Mouse (Mus musculus) CH12.LX (cell line): Measurements from ENCODE around the gene Psmb8.

Source experiments
- BHLHE40 ChIP-seq: IDR thresholded peaks from 2 replicates; pipeline ENCODE4 v1.6.1; 2011; ENCODE audit warnings: mild to moderate bottlenecking, low read depth, low read length, improper control_type of control experiment
- CHD1 ChIP-seq: IDR thresholded peaks from 2 replicates; pipeline ENCODE4 v1.6.1; 2012; ENCODE audit warnings: low read depth, low read length, improper control_type of control experiment, inconsistent platforms
- CHD2 ChIP-seq: IDR thresholded peaks from 2 replicates; pipeline ENCODE4 v1.6.1; 2011; ENCODE audit warnings: low read length, improper control_type of control experiment
- CTCF ChIP-seq, 2 experiments: IDR thresholded peaks in 1 of 2; conservative IDR thresholded peaks in 1 of 2; 2 replicates each; pipeline ENCODE4 v1.5.1; 2011 to 2012; ENCODE audit warnings: low read depth in 2 of 2, low read length in 2 of 2, improper control_type of control experiment in 1 of 2, inconsistent platforms in 1 of 2, mild to moderate bottlenecking in 1 of 2, moderate library complexity in 1 of 2
- EP300 ChIP-seq: IDR thresholded peaks from 2 replicates; pipeline ENCODE4 v1.6.1; 2011; ENCODE audit warnings: low read length, improper control_type of control experiment
- HCFC1 ChIP-seq: IDR thresholded peaks from 2 replicates; pipeline ENCODE4 v1.6.1; 2012; ENCODE audit warnings: low read depth, mild to moderate bottlenecking, inconsistent platforms, low read length, improper control_type of control experiment
- KAT2A ChIP-seq: IDR thresholded peaks from 2 replicates; pipeline ENCODE4 v1.6.1; 2012; ENCODE audit warnings: low read length, improper control_type of control experiment, inconsistent platforms; ENCODE audit not compliant: insufficient replicate concordance
- MAFK ChIP-seq: IDR thresholded peaks from 2 replicates; pipeline ENCODE4 v1.6.1; 2011; ENCODE audit warnings: low read length, improper control_type of control experiment; ENCODE audit not compliant: insufficient replicate concordance
- NRF1 ChIP-seq: IDR thresholded peaks from 2 replicates; pipeline ENCODE4 v1.6.1; 2014; ENCODE audit warnings: low read depth, mild to moderate bottlenecking, inconsistent platforms, low read length, improper control_type of control experiment, moderate library complexity
- POLR2A ChIP-seq: IDR thresholded peaks from 2 replicates; pipeline ENCODE4 v1.6.1; 2011; ENCODE audit warnings: low read depth, mild to moderate bottlenecking, improper control_type of control experiment, low read length
- UBTF ChIP-seq: IDR thresholded peaks from 2 replicates; pipeline ENCODE4 v1.6.1; 2012; ENCODE audit warnings: low read depth, mild to moderate bottlenecking, inconsistent platforms, low read length, improper control_type of control experiment, moderate library complexity
- USF1 ChIP-seq: IDR thresholded peaks from 2 replicates; pipeline ENCODE4 v1.6.1; 2014; ENCODE audit warnings: low read depth, mild to moderate bottlenecking, inconsistent platforms, low read length, improper control_type of control experiment

- TF ChIP-seq BHLHE40 = no peak
- TF ChIP-seq POLR2A = no peak
- no peak for TF ChIP-seq CHD2
- TF ChIP-seq CTCF (conservative IDR thresholded peaks at IDR 0.05 in 1 of 2, IDR thresholded peaks at IDR 0.05 in 1 of 2; ENCODE audit: low read depth in 2 of 2, low read length in 2 of 2) = no peak
- TF ChIP-seq USF1 = no peak
- TF ChIP-seq CHD1 = no peak
- no peak for TF ChIP-seq MAFK
- TF ChIP-seq HCFC1 = no peak
- TF ChIP-seq EP300 = no peak
- TF ChIP-seq UBTF = no peak
- TF ChIP-seq NRF1 = no peak
- no peak for TF ChIP-seq KAT2A
These were observed 27.0 kb upstream of the Psmb8 start for GRCm38 (mm10) chr17:34170487-34170876.
